8 mouse cellular contexts compared by ENCODE assay signal in genomic region chr19:14594537-14594936, GRCm38 (mm10). TPM values are rescaled to one million over a fixed set of nuclear protein-coding genes. Genes with fewer than 3 reads are reported as not detected.
DNase-seq lines count a peak whose midpoint lies in the region; ATAC-seq lines count a peak whose summit lies in the region.
"Had no signal": no experiment of that assay in that cellular context is flagged by ENCODE, and none has a peak within 500 bp of the region (broad histone marks: within the 10 kb centered on the region; RNA-seq: fewer than 3 reads in every experiment).

No protein-coding gene starts in this region.

- H3K27me3 ChIP-seq in lung, embryonic 15.5 days = no peaks in the 10 kb centered on the region
- H3K27me3 ChIP-seq in forebrain, embryonic 13.5 days = no peaks in the 10 kb centered on the region
- H3K27me3 ChIP-seq in limb, embryonic 10.5 days (ENCODE audit: low read depth, poor library complexity, severe bottlenecking) = no peaks in the 10 kb centered on the region
- no peaks in the 10 kb centered on the region for H3K27me3 ChIP-seq in splenic B cell, adult 2 months (ENCODE audit: control insufficient read depth, insufficient read depth, low read length, poor library complexity, severe bottlenecking)

- H3K36me3 ChIP-seq in lung, embryonic 15.5 days = peaks cover 12% of the 10 kb centered on the region; the same call in 1 of the 2 replicates
- no peaks in the 10 kb centered on the region for H3K36me3 ChIP-seq in forebrain, embryonic 13.5 days (ENCODE audit: poor library complexity, severe bottlenecking)
- peaks cover 29% of the 10 kb centered on the region for H3K36me3 ChIP-seq in limb, embryonic 10.5 days
- H3K36me3 ChIP-seq in splenic B cell, adult 2 months (ENCODE audit: control insufficient read depth, insufficient read depth, low read length, poor library complexity, severe bottlenecking) = peaks cover 6% of the 10 kb centered on the region

- no peak for ATAC-seq in lung, embryonic 15.5 days (ENCODE audit: borderline replicate concordance, extremely low read depth, low FRiP score, low TSS enrichment)
- no peak for ATAC-seq in forebrain, embryonic 13.5 days

- DNase-seq in lung, postnatal 36 days = no peak
- no peak for DNase-seq in limb, embryonic 10.5 days (ENCODE audit: low spot score)
- DNase-seq in splenic B cell, adult 2 months (ENCODE audit: low read depth, low spot score) = peak; percentile 13
- DNase-seq in layer of hippocampus, postnatal 25 days (ENCODE audit: extremely low spot score in 1 of 2, low spot score in 1 of 2) = no peak
- no peak for DNase-seq in adrenal gland, adult (ENCODE audit: inconsistent age in 2 of 2, low spot score in 1 of 2)

- H3K9ac ChIP-seq in lung, embryonic 15.5 days = no peak overlapping the region
- H3K9ac ChIP-seq in forebrain, embryonic 13.5 days = peak overlapping the region; percentile 54
- H3K9ac ChIP-seq: liver, embryonic 14.5 days had no signal

- peak overlapping the region; percentile 62 for H3K4me2 ChIP-seq in lung, embryonic 15.5 days
- H3K4me2 ChIP-seq in forebrain, embryonic 13.5 days = peak overlapping the region; percentile 66

- peaks cover 19% of the 10 kb centered on the region for H3K4me1 ChIP-seq in lung, embryonic 15.5 days
- H3K4me1 ChIP-seq in forebrain, embryonic 13.5 days = peaks cover 55% of the 10 kb centered on the region
- H3K4me1 ChIP-seq in limb, embryonic 10.5 days = peaks cover 42% of the 10 kb centered on the region

- no peak overlapping the region for H3K4me3 ChIP-seq in lung, embryonic 15.5 days
- H3K4me3 ChIP-seq in forebrain, embryonic 13.5 days = peak overlapping the region; percentile 69
- H3K4me3 ChIP-seq in limb, embryonic 10.5 days = peak overlapping the region; percentile 90

- no peak overlapping the region for H3K27ac ChIP-seq in lung, embryonic 15.5 days
- H3K27ac ChIP-seq in forebrain, embryonic 13.5 days = no peak overlapping the region
- H3K27ac ChIP-seq in limb, embryonic 10.5 days = no peak overlapping the region
- H3K27ac ChIP-seq: liver, embryonic 14.5 days had no signal

- no peaks in the 10 kb centered on the region for H3K9me3 ChIP-seq in lung, embryonic 15.5 days
- H3K9me3 ChIP-seq in forebrain, embryonic 13.5 days (replicated peaks) = no peaks in the 10 kb centered on the region
- H3K9me3 ChIP-seq in limb, embryonic 10.5 days (replicated peaks) = no peaks in the 10 kb centered on the region

- 77% methylated on average over 3 of the region's 3 CpGs for WGBS in lung, embryonic 15.5 days
- 42% methylated on average over 3 of the region's 3 CpGs for WGBS in forebrain, embryonic 13.5 days
- 75% methylated on average over 3 of the region's 3 CpGs for WGBS in limb, embryonic 10.5 days

RNA-seq across cellular contexts. Expression of gene Tle4, which starts 3.3 kb away (rescaled TPM):
- polyA plus RNA-seq in lung, embryonic 15.5 days (2015; fragmentation: Nextera tagmentation; extraction: Ambion mirVana) = 13.5 and 14.3 TPM in 2 replicates
- 26.9 and 30.5 TPM in 2 replicates for polyA plus RNA-seq in forebrain, embryonic 13.5 days (2015; fragmentation: Nextera tagmentation; extraction: Ambion mirVana)
- 15.5 and 16.7 TPM in 2 replicates for polyA plus RNA-seq in limb, embryonic 10.5 days (2016; fragmentation: Nextera tagmentation; extraction: Ambion mirVana)
- total RNA-seq in layer of hippocampus, postnatal 25 days (2021) = 10 to 100 TPM; 37.1 to 43.9 TPM
